Mouse (Mus musculus): ENCODE results near the gene Tmem43.

DNA sequence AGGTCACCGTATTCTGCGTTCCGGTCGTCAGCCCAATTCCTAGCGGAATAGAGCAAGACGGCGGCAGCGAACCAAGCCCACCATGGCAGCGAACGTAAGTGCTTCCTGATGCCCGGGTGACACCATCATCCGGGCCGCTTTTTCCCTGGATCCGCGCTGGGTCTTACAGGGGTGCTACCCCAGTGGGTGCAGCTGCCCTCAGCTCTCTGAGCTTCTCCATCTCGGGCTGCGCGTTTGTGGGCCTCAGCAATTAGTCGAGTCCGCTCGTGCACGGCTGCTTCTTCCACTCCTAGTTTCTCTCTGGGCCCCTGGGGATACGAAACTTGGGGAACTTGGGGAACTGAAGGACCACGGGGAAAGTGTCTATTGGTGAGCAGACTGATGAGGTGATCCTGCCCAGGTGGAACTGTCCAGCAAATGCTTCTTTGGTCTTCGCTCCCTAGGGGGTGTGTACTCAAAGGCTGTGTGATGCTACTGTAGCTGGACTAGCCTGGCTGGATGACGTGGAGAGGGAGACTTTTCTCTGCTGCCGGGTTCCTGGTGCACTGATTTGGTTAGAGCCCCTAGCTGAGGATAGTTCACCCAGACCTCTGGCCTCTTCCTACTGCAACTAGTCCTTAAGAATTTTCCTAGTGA is 420 bp downstream of the Tmem43 start:
- TF ChIP-seq CTCF (IDR thresholded peaks at IDR 0.05; ENCODE audit: low read depth, low read length) (no peak), POLR2A (IDR thresholded peaks at IDR 0.05; ENCODE audit: borderline replicate concordance, low read depth, low read length) (no peak)

All from bone marrow macrophage, adult 2 months (primary cell).